ENCODE assay signal across 8 mouse cellular contexts in genomic region chr12:33956576-33957399, GRCm38 (mm10). TPM values are rescaled to one million over a fixed set of nuclear protein-coding genes. Genes with fewer than 3 reads are reported as not detected.
DNase-seq lines count a peak whose midpoint lies in the region; ATAC-seq and TF ChIP-seq lines count a peak whose summit lies in the region.

No protein-coding gene starts in this region.

- H3K36me3 ChIP-seq in ES-E14 (ENCODE audit: control insufficient read depth, insufficient read depth, low read length, poor library complexity, severe bottlenecking), result no peaks in the 10 kb centered on the region
- no peaks in the 10 kb centered on the region for H3K36me3 ChIP-seq in forebrain, embryonic 10.5 days (replicated peaks)
- no peaks in the 10 kb centered on the region for H3K36me3 ChIP-seq in intestine, embryonic 15.5 days
- H3K36me3 ChIP-seq in neural tube, embryonic 15.5 days, result no peaks in the 10 kb centered on the region

- no peak overlapping the region for H3K27ac ChIP-seq in ES-E14 (ENCODE audit: insufficient read depth, low read depth, low read length, poor library complexity, severe bottlenecking)
- H3K27ac ChIP-seq in forebrain, embryonic 10.5 days, result peak overlapping the region; percentile 88
- H3K27ac ChIP-seq in intestine, embryonic 15.5 days, result 0 out of 2 replicates have a peak overlapping the region, but pooled peaks have one; percentile 13
- no peak overlapping the region; the same call in 1 of the 2 replicates for H3K27ac ChIP-seq in neural tube, embryonic 15.5 days (replicated peaks)

- ATAC-seq in intestine, embryonic 15.5 days, result peak; percentile 16; the same call in 1 of the 2 replicates
- no peak for ATAC-seq in neural tube, embryonic 15.5 days (ENCODE audit: low FRiP score)

- peak overlapping the region; percentile 89 for H3K4me2 ChIP-seq in intestine, embryonic 15.5 days (replicated peaks)
- peak overlapping the region; percentile 81 for H3K4me2 ChIP-seq in neural tube, embryonic 15.5 days

- peaks cover 95% of the 10 kb centered on the region for H3K27me3 ChIP-seq in forebrain, embryonic 10.5 days (ENCODE audit: poor library complexity, severe bottlenecking)
- H3K27me3 ChIP-seq in intestine, embryonic 15.5 days (replicated peaks), result peaks cover 49% of the 10 kb centered on the region
- H3K27me3 ChIP-seq in neural tube, embryonic 15.5 days (replicated peaks), result peaks cover 78% of the 10 kb centered on the region

- under 1% methylated on average over 43 of the region's 43 CpGs for WGBS in forebrain, embryonic 10.5 days
- WGBS in intestine, embryonic 15.5 days, result 2% methylated on average over 43 of the region's 43 CpGs
- WGBS in neural tube, embryonic 15.5 days, result under 1% methylated on average over 43 of the region's 43 CpGs

- no peak overlapping the region for H3K9ac ChIP-seq in ES-E14 (ENCODE audit: insufficient read depth, low read depth, low read length, poor library complexity, severe bottlenecking)
- H3K9ac ChIP-seq in intestine, embryonic 15.5 days, result peak overlapping the region; percentile 62
- H3K9ac ChIP-seq in neural tube, embryonic 15.5 days (replicated peaks), result no peak overlapping the region

- peak; percentile 17 to 43 for DNase-seq in heart, adult 18-20 months
- no peak for DNase-seq in heart, postnatal 4 days
- peak; percentile 8 for DNase-seq in ES-E14 (ENCODE audit: low read depth, low spot score)
- peak; percentile 52 for DNase-seq in forebrain, embryonic 10.5 days (ENCODE audit: extremely low spot score, low spot score)
- DNase-seq in cerebellum, adult 9-11 months, result no peak
- DNase-seq in right cerebral cortex, postnatal 10 days (ENCODE audit: low spot score in 2 of 2), result no peak

- peak overlapping the region; percentile 57 to 81 for H3K4me3 ChIP-seq in ES-E14 (ENCODE audit: insufficient read depth in 1 of 2, low read depth in 1 of 2, low read length in 2 of 2, poor library complexity in 1 of 2, severe bottlenecking in 1 of 2)
- H3K4me3 ChIP-seq in forebrain, embryonic 10.5 days, result peak overlapping the region; percentile 67
- peak overlapping the region; percentile 60 for H3K4me3 ChIP-seq in intestine, embryonic 15.5 days (replicated peaks)
- peak overlapping the region; percentile 50 for H3K4me3 ChIP-seq in neural tube, embryonic 15.5 days (replicated peaks)

- no peaks in the 10 kb centered on the region for H3K9me3 ChIP-seq in ES-E14 (ENCODE audit: control insufficient read depth, insufficient read depth, low read depth, low read length)
- H3K9me3 ChIP-seq in forebrain, embryonic 10.5 days, result no peaks in the 10 kb centered on the region
- H3K9me3 ChIP-seq in intestine, embryonic 15.5 days, result no peaks in the 10 kb centered on the region
- H3K9me3 ChIP-seq in neural tube, embryonic 15.5 days (replicated peaks), result no peaks in the 10 kb centered on the region

- peaks cover 0 to 4% of the 10 kb centered on the region in 2 experiments; a peak in 1 of 4 replicates for H3K4me1 ChIP-seq in ES-E14 (ENCODE audit: control insufficient read depth in 2 of 2, insufficient read depth in 2 of 2, low read length in 2 of 2, poor library complexity in 1 of 2)
- peaks cover 31% of the 10 kb centered on the region for H3K4me1 ChIP-seq in forebrain, embryonic 10.5 days
- H3K4me1 ChIP-seq in intestine, embryonic 15.5 days (replicated peaks), result peaks cover 12% of the 10 kb centered on the region
- H3K4me1 ChIP-seq in neural tube, embryonic 15.5 days, result peaks cover 22% of the 10 kb centered on the region

- in situ Hi-C loops in ES-E14 (cut with MboI; ENCODE audit: low sequenced_read_pairs in 2 of 2, unreplicated experiment in 2 of 2), result no loop called here

TF ChIP-seq in ES-E14, 5 proteins besides CTCF, POLR2A, EP300 and RAD21:
- no peak for TF ChIP-seq MAFK (IDR thresholded peaks at IDR 0.05; ENCODE audit: insufficient read depth, low read depth, low read length)
- TF ChIP-seq HCFC1 (IDR thresholded peaks at IDR 0.05; ENCODE audit: borderline replicate concordance, insufficient read depth, low read length), result no peak
- 0 out of 2 replicates have a peak, but pooled peaks have one; percentile 15 for TF ChIP-seq ZNF384 (IDR thresholded peaks at IDR 0.05; ENCODE audit: low read depth, low read length)

RNA-seq across cellular contexts. Expression of gene Twist1, which starts 0.7 kb away (rescaled TPM):
- 1 to 10 TPM; 1.3 to 2.3 TPM for total RNA-seq in heart, adult 18-20 months (2021)
- total RNA-seq in heart, postnatal 4 days (2021), result 1 to 10 TPM; 4.3 to 4.6 TPM
- total RNA-seq in ES-E14 (2012; rRNA removed), result 2.6 and 6.8 TPM in 2 replicates
- 9.1 and 12.1 TPM in 2 replicates for polyA plus RNA-seq in forebrain, embryonic 10.5 days (2016; fragmentation: Nextera tagmentation; extraction: Ambion mirVana)
- polyA plus RNA-seq in intestine, embryonic 15.5 days (2015; fragmentation: Nextera tagmentation; extraction: Ambion mirVana), result 2.2 and 2.9 TPM in 2 replicates
- 1.3 and 1.7 TPM in 2 replicates for polyA plus RNA-seq in neural tube, embryonic 15.5 days (2015; fragmentation: Nextera tagmentation; extraction: Ambion mirVana)

RNA-seq across cellular contexts. Expression of gene Ferd3l, which starts 28.6 kb away (rescaled TPM):
- total RNA-seq in heart, adult 18-20 months (2021), result not detected
- not detected for total RNA-seq in heart, postnatal 4 days (2021)
- not detected in 2 replicates for total RNA-seq in ES-E14 (2012; rRNA removed)
- 0.30 and 0.55 TPM in 2 replicates for polyA plus RNA-seq in forebrain, embryonic 10.5 days (2016; fragmentation: Nextera tagmentation; extraction: Ambion mirVana)
- polyA plus RNA-seq in intestine, embryonic 15.5 days (2015; fragmentation: Nextera tagmentation; extraction: Ambion mirVana), result not detected in 2 replicates
- polyA plus RNA-seq in neural tube, embryonic 15.5 days (2015; fragmentation: Nextera tagmentation; extraction: Ambion mirVana), result 0.64 and 0.77 TPM in 2 replicates

Comparison
In these comparisons a context has a peak if more than half of its experiments do, and no peak if none do; other contexts are left out.
1. DNase-seq: peak in heart, adult 18-20 months (2 of 2), ES-E14 (single experiment) and forebrain, embryonic 10.5 days (single experiment); none in heart, postnatal 4 days (single experiment), cerebellum, adult 9-11 months (single experiment) and right cerebral cortex, postnatal 10 days (0 of 2).
2. H3K27ac ChIP-seq: peak in forebrain, embryonic 10.5 days (single experiment) and intestine, embryonic 15.5 days (single experiment); none in ES-E14 (single experiment) and neural tube, embryonic 15.5 days (single experiment).
3. Peak in every context shown above with its lines, with median percentiles within 50 percentile points of each other: H3K4me3 ChIP-seq.